Mouse (Mus musculus) G1E (cell line): Measurements from ENCODE around the gene Hs1bp3. TPM values are rescaled to one million over a fixed set of nuclear protein-coding genes. Genes with fewer than 3 reads are reported as not detected.

Experiments used
- ATAC-seq: 2 replicates; pipeline ENCODE4 v1.8.0; 2016; ENCODE audit warnings: mild to moderate bottlenecking; ENCODE audit not compliant: insufficient number of reproducible peaks, poor library complexity, low FRiP score, severe bottlenecking; ENCODE audit errors: extremely low read depth
- DNase-seq: peaks from one replicate; pipeline ENCODE4 v3.0.0; 2012; ENCODE audit warnings: low spot score
- H3K27me3 ChIP-seq: 2 replicates; pipeline ENCODE4 v1.6.1; 2012; ENCODE audit warnings: mild to moderate bottlenecking, low read length, inconsistent platforms; ENCODE audit not compliant: insufficient read depth
- H3K36me3 ChIP-seq: replicated peaks from 2 replicates; pipeline ENCODE3; 2012; ENCODE audit warnings: mild to moderate bottlenecking, inconsistent platforms
- H3K4me1 ChIP-seq: 2 replicates; pipeline ENCODE4 v1.6.1; 2012; ENCODE audit warnings: low read depth, low read length, inconsistent platforms, mixed read lengths; ENCODE audit not compliant: insufficient read depth
- H3K4me3 ChIP-seq: 2 replicates; pipeline ENCODE4 v1.5.1; 2012; ENCODE audit warnings: low read depth, mild to moderate bottlenecking, inconsistent platforms, low read length, moderate library complexity, mixed read lengths
- H3K9me3 ChIP-seq: replicated peaks from 2 replicates; pipeline ENCODE4 v1.6.1; 2012; ENCODE audit warnings: inconsistent platforms
- CTCF ChIP-seq: IDR thresholded peaks from 2 replicates; pipeline ENCODE4 v1.5.1; 2012; ENCODE audit warnings: low read depth, low read length, inconsistent platforms, mixed read lengths
- GATA1 ChIP-seq: IDR thresholded peaks from 2 replicates; pipeline ENCODE4 v1.6.1; 2012; ENCODE audit warnings: borderline replicate concordance, low read length, inconsistent platforms, mixed read lengths
- GATA2 ChIP-seq: IDR thresholded peaks from 2 replicates; pipeline ENCODE4 v1.6.1; 2012; ENCODE audit warnings: low read depth, low read length, inconsistent platforms, borderline replicate concordance
- POLR2AphosphoS5 ChIP-seq: IDR thresholded peaks from 2 replicates; pipeline ENCODE4 v1.6.1; 2012; ENCODE audit warnings: low read depth, low read length, inconsistent platforms; ENCODE audit not compliant: insufficient replicate concordance
- TAL1 ChIP-seq: conservative IDR thresholded peaks from 2 replicates; pipeline ENCODE4 v1.6.1; 2012; ENCODE audit warnings: low read depth, low read length, inconsistent platforms, mixed read lengths
- polyA plus RNA-seq: library from polyadenylated mRNA; stranded (reverse); fragments of >175 nt; gene quantifications from 2 replicates; pipeline ENCODE4 v1.2.3, GENCODE M21; 2012
- total RNA-seq, 2 experiments: library from RNA; stranded (forward) in 1 of 2; stranded (reverse) in 1 of 2; fragments of 200-1000 nt in 1 of 2; fragments of >200 nt in 1 of 2; fragmentation: Nextera tagmentation in 1 of 2; gene quantifications; 2 replicates each; pipeline ENCODE4 v1.2.3; 2014 to 2017

The Hs1bp3 gene
- total and polyA plus RNA-seq, 3 experiments, result 17.6 to 19.1 (median 18.8) TPM

DNA sequence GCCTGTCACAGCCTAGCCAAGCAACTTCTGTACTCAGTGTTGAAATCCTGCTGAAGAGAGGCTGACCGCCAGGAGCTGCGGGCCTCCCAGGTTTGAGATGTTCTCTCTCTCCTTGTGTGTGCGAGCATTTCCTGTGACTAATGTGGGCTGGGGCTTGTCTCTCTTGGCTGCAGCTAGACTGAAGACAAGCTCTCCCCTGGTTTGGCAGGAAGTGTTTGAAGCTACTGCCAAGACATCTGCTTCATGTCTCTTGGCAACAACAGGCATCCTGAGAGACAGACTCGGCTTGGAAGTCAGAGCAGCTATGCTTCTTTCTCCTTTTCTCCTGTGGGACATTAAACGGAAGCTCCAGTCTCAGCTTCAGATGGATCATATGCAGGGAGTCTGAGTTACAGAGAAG is 44.2 kb downstream of the Hs1bp3 start:
- H3K27me3 ChIP-seq, result 0 out of 2 replicates have a peak, but pooled peaks cover 3% of the 10 kb centered on the region
- H3K4me1 ChIP-seq, result no peaks in the 10 kb centered on the region; the same call in 1 of the 2 replicates
- TF ChIP-seq POLR2AphosphoS5 (no peak), GATA1 (no peak), TAL1 (no peak), GATA2 (no peak)
- no peaks in the 10 kb centered on the region for H3K36me3 ChIP-seq
- no peak overlapping the region for H3K4me3 ChIP-seq
- ATAC-seq, result no peak
- DNase-seq, result no peak
- H3K9me3 ChIP-seq, result 0 out of 2 replicates have a peak, but pooled peaks cover 2% of the 10 kb centered on the region

DNA sequence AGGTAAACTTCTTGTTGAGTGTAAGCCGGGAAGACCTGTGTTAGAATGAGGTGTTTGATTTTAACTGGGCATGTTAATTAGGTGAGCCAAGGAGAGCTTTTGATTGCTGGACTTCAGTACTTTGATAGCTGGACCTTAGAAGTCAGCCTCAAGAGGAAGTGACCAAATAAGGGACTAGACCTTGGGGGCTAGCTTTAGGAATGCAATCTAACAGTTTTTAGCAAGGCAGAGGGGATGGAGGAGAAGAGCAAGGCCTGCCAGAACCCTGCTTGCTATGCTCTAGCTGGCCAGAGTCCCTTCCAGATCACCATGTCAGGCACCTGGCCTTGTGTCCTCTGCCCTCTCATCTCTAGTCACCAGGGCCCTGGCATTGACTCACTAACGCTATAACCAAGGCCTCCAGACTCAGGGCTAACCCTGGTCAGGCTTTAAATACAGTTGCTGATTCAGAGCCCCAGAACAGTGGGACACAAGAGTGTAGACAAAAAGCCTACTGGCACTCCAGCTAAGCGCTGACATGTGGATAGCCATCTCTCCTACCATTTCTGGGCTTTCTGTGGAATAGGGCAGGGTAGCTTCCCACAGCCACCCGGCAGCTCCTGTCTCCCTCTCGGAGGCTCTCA is 45.2 kb downstream of the Hs1bp3 start:
- no peaks in the 10 kb centered on the region for H3K36me3 ChIP-seq
- no peak for TF ChIP-seq GATA2
- no peak for TF ChIP-seq GATA1
- TF ChIP-seq CTCF, result no peak
- no peak for TF ChIP-seq TAL1
- no peak for TF ChIP-seq POLR2AphosphoS5
- DNase-seq (no peak), ATAC-seq (no peak)
- H3K4me1 ChIP-seq, result no peaks in the 10 kb centered on the region; the same call in 1 of the 2 replicates
- no peak overlapping the region for H3K4me3 ChIP-seq
- H3K27me3 ChIP-seq, result no peaks in the 10 kb centered on the region
- H3K9me3 ChIP-seq, result 0 out of 2 replicates have a peak, but pooled peaks cover 2% of the 10 kb centered on the region

DNA sequence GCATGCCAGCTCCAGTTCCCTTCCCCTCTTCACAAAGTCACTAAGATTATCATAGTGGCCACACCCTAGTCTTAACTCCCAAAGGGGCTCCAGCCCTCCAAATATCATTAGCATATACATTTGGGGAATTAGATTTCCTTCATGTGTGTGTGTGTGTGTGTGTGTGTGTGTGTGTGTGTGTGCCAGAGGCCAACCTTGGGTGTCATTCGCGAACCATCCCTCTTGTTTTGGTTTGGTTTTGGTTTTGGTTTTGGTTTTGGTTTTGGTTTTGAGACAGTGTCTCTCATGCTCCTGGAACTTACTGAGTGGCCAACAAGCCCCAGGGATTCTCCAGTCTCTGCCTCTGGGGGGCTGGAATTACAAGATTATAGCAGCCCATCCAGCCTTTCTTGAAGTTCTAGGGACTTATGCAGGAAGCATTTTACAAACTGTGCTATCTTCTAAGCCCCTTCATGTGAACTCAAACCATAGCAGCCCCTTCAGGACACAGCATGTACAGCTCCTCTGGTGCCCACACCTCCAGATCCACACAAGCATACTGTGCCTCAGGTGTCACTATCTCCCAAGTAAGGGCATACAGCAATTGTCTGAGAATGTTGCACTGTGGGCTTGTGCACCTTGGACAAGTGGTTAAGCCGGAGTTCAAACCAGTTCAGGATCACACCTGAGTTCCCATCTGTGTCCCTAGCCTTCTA is 46.3 kb downstream of the Hs1bp3 start:
- no peak overlapping the region for H3K4me3 ChIP-seq
- TF ChIP-seq GATA2 (no peak), CTCF (no peak), POLR2AphosphoS5 (no peak), GATA1 (no peak), TAL1 (no peak)
- no peak for DNase-seq
- H3K36me3 ChIP-seq, result no peaks in the 10 kb centered on the region
- no peak for ATAC-seq
- H3K9me3 ChIP-seq, result 0 out of 2 replicates have a peak, but pooled peaks cover 2% of the 10 kb centered on the region
- no peaks in the 10 kb centered on the region; the same call in 1 of the 2 replicates for H3K4me1 ChIP-seq
- H3K27me3 ChIP-seq, result no peaks in the 10 kb centered on the region

DNA sequence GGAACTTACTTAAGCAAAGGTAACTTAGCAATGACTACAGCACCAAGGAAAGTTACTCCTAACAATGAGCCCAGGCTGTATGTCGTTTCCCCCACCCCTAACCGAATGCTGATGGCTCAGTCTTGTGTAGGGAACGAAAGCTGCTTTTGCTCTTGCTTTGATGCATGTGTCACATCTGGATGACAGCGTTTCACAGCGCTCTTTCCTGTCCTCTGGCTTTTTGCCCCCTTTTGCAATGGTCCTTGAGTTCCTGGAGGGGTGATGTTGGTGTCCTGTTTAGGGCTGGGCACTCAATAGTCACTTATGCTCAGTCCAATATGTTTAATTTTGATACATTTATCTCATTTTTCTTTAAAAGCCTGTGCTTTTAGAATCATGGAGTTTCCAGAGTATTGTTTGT is 48.6 kb downstream of the Hs1bp3 start:
- TF ChIP-seq TAL1, result no peak
- Histone ChIP-seq H3K27me3 (no peaks in the 10 kb centered on the region), H3K4me1 (no peaks in the 10 kb centered on the region; the same call in 1 of the 2 replicates), H3K36me3 (no peaks in the 10 kb centered on the region), H3K9me3 (no peaks in the 10 kb centered on the region), H3K4me3 (no peak overlapping the region)
- ATAC-seq (no peak), DNase-seq (no peak)

GRCm38 (mm10) chr12:8362400-8362799 is 49.2 kb downstream of the Hs1bp3 start:
- no peaks in the 10 kb centered on the region; the same call in 1 of the 2 replicates for H3K4me1 ChIP-seq
- H3K4me3 ChIP-seq, result no peak overlapping the region
- no peaks in the 10 kb centered on the region for H3K36me3 ChIP-seq
- DNase-seq (no peak), ATAC-seq (no peak)
- H3K9me3 ChIP-seq, result no peaks in the 10 kb centered on the region
- H3K27me3 ChIP-seq, result no peaks in the 10 kb centered on the region
- TF ChIP-seq POLR2AphosphoS5 (no peak), TAL1 (no peak), GATA2 (no peak), GATA1 (no peak), CTCF (no peak)

DNA sequence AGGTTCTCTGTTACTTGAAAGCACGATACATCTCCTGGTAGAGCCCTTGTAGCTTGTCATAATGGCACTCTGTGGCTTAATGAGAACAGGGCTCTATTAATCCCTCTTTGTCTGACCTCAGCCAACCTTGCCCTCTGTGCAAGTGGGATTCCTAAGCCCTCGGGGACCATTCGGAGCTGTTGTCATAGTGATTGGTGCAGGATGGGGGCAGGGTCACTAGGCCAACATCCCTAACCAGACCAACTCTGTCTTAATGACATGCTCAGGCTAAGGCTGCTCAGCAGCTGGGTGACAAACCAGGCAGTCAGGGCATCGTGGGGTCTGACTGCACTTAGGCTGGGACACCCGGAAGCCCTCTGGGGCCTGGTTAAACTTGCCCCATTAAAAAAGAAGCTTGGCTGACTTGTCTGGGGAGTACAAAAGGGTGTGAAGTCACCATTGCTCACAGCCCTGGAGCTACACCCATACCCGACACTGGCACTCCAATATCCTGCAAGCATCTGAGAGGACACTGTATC is 51.1 kb downstream of the Hs1bp3 start:
- Histone ChIP-seq H3K36me3 (no peaks in the 10 kb centered on the region), H3K27me3 (no peaks in the 10 kb centered on the region), H3K4me3 (no peak overlapping the region), H3K4me1 (no peaks in the 10 kb centered on the region; the same call in 1 of the 2 replicates), H3K9me3 (no peaks in the 10 kb centered on the region)
- TF ChIP-seq TAL1, result no peak
- TF ChIP-seq GATA2, result no peak
- TF ChIP-seq CTCF, result no peak
- TF ChIP-seq POLR2AphosphoS5, result no peak
- no peak for TF ChIP-seq GATA1
- no peak for DNase-seq
- ATAC-seq, result no peak
